Mouse (Mus musculus) right cerebral cortex, postnatal 14 days (tissue): Measurements from ENCODE around the gene Rbm4.

Experiments
- DNase-seq: peaks from one replicate; pipeline ENCODE4 v3.0.0; 2022

Gene Rbm4

DNA sequence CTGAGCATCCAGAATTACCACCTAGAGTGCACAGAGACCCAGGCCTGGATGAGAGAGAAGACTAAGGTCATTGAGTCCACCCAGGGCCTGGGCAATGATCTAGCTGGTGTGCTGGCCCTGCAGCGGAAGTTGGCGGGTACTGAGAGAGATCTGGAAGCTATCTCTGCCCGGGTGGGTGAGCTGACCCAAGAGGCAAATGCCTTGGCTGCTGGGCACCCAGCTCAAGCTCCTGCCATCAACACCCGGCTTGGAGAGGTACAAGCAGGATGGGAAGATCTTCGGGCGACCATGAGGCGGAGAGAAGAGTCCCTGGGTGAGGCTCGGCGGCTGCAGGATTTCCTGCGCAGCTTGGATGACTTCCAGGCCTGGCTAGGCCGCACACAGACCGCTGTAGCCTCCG is 55.8 kb downstream of the Rbm4 start:
- DNase-seq, result no peak
